Mouse (Mus musculus) thymus, adult 2 months (tissue): ENCODE results near the gene Rmnd1. TPM values are rescaled to one million over a fixed set of nuclear protein-coding genes. Genes with fewer than 3 reads are reported as not detected.

Experiments
- DNase-seq: peaks from one replicate; pipeline ENCODE4 v3.0.0; 2021
- H3K27ac ChIP-seq: fragments of 200-500 bp; 2 replicates; pipeline ENCODE4 v1.5.1; 2012; ENCODE audit warnings: low read length, control low read depth; ENCODE audit not compliant: control insufficient read depth, insufficient read depth
- H3K27me3 ChIP-seq: fragments of 200-500 bp; 2 replicates; pipeline ENCODE4 v1.6.1; 2012; ENCODE audit warnings: mild to moderate bottlenecking, low read length, moderate library complexity, mixed read lengths; ENCODE audit not compliant: control insufficient read depth, insufficient read depth
- H3K36me3 ChIP-seq: fragments of 200-500 bp; 2 replicates; pipeline ENCODE4 v1.6.1; 2012; ENCODE audit warnings: mild to moderate bottlenecking, low read length, moderate library complexity; ENCODE audit not compliant: control insufficient read depth, insufficient read depth
- H3K4me1 ChIP-seq: fragments of 200-500 bp; replicated peaks from 2 replicates; pipeline ENCODE4 v1.6.1; 2012; ENCODE audit warnings: low read length; ENCODE audit not compliant: control insufficient read depth, insufficient read depth
- H3K4me3 ChIP-seq: fragments of 200-500 bp; 2 replicates; pipeline ENCODE4 v1.5.1; 2012; ENCODE audit warnings: mild to moderate bottlenecking, low read length, control low read depth, moderate library complexity; ENCODE audit not compliant: control insufficient read depth, insufficient read depth
- CTCF ChIP-seq: fragments of 200-500 bp; IDR thresholded peaks from 2 replicates; pipeline ENCODE4 v1.5.1; 2012; ENCODE audit warnings: mild to moderate bottlenecking, control low read depth, low read length, moderate library complexity, borderline replicate concordance; ENCODE audit not compliant: control insufficient read depth, poor library complexity, insufficient read depth; ENCODE audit errors: extremely low read depth
- POLR2A ChIP-seq: fragments of 200-500 bp; IDR thresholded peaks from 2 replicates; pipeline ENCODE4 v1.6.1; 2012; ENCODE audit warnings: mild to moderate bottlenecking, low read length, control low read depth, moderate library complexity; ENCODE audit not compliant: control insufficient read depth, poor library complexity, insufficient read depth; ENCODE audit errors: extremely low read depth
- WGBS: fragments of 180-500 bp; shearing (Covaris S2); methylation state at CpG from one replicate; pipeline ENCODE4 v1.1.7; 2018; 5-methylcytosine and 5-hydroxymethylcytosine counted together
- polyA plus RNA-seq: library from polyadenylated mRNA; depleted of rRNA; stranded (reverse); fragments of >200 nt; gene quantifications from 2 replicates; pipeline ENCODE4 v1.2.3, GENCODE M21; 2012

Rmnd1 gene
- polyA plus RNA-seq, 1 experiment: 43.6 TPM

DNA sequence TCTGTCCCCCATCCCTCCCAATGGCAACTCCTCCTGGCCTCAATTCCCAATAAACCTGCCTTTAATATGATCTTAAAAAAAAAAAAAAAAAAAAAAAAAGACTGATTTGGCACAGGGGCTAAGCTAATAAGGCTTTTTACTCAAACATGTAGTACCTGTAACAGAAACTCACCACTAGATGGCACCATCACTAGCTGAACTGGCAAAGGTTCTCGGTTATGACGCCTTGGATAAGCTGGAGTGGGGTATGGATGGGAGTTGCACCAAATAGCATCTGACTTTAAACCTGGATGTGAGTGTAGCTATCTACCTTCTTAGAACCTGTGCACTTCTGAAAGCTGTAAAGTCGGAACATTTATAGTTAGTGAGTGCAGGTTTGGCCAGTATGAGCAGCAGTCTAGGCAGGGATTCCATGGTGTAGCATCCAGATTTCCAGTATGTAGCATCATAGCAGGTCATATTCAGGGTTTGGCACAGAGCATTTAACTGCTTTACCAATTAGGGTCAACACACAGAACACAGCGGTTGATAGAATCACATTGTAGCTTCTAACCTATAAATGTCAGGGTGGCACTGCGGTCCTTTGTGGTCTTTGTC lies 27.2 kb downstream of the Rmnd1 start:
- Histone ChIP-seq H3K4me3 (no peak overlapping the region), H3K36me3 (peaks cover 28% of the 10 kb centered on the region), H3K27me3 (no peaks in the 10 kb centered on the region), H3K27ac (no peak overlapping the region), H3K4me1 (no peaks in the 10 kb centered on the region)
- TF ChIP-seq CTCF: no peak
- peak; percentile 39 for DNase-seq
- WGBS: 68% methylated on average over 5 of the region's 5 CpGs

DNA sequence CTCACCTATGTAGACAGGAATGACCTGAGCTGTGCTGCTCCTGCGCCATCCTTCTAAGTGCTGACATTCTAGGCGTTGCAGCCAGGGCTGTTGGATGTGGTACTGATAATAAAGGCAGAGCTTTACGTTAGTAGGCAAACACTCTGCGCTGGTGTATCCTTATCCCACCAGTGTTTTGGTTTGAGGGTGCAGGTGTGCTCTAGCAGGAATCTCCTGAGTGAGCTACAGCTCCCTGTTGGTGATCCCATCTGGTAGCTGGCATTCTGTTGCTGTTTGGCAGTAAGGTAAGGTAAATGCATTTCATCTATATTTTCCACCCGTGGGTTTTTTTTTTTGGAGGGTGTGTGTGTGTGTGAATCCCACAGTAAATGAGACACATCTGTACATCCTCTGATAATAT lies 34.1 kb downstream of the Rmnd1 start:
- no peak for TF ChIP-seq POLR2A
- TF ChIP-seq CTCF: no peak
- Histone ChIP-seq H3K27me3 (no peaks in the 10 kb centered on the region), H3K4me1 (no peaks in the 10 kb centered on the region), H3K27ac (no peak overlapping the region), H3K36me3 (peaks cover 28% of the 10 kb centered on the region), H3K4me3 (no peak overlapping the region)
- 94% methylated on average over 5 of the region's 5 CpGs for WGBS
- DNase-seq: no peak

DNA sequence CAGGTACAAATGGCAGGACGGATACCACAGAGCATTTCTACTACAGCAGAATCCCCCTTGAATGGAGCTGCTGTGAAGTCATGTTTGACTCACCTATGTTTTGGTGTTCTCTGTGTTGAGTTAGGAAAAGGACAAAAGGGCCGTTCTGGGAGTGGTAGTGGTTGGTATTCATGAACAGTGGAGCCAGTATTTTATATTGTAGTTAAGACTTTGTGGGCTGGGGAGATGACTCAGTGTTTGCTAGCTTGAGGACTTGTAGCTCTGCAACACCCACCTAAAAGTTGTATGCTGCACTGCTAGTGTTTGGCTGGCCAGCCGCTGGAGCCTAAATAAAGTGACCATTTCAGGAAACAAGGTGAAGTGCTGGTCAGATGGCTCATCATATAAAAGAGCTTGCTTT lies 36.9 kb downstream of the Rmnd1 start:
- no peaks in the 10 kb centered on the region for H3K27me3 ChIP-seq
- peaks cover 12% of the 10 kb centered on the region for H3K4me1 ChIP-seq
- no peak for DNase-seq
- no peak overlapping the region for H3K27ac ChIP-seq
- 97% methylated on average over 3 of the region's 3 CpGs for whole genome bisulfite sequencing
- TF ChIP-seq CTCF: no peak
- TF ChIP-seq POLR2A: no peak
- H3K36me3 ChIP-seq: peaks cover 20% of the 10 kb centered on the region
- H3K4me3 ChIP-seq: no peak overlapping the region

DNA sequence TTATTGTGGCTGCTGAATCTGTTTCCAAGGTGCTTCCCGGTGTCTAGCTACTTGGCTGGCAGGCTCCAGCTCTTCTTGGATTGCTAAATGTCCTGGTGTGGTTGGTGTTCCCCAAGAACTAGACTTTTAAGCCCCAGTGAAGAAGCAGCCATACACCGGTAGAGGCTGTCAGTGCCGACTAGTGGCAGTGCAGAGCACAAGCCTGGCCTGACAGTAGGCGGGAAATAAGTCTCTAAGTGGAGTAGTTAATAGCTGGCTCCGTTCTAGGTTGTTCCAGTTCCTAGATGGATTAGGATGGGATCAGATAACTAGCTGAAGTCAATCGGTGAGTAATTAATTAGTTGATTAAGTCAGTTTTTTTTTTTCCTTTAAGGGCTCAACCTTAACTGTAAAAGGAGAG lies 40.3 kb downstream of the Rmnd1 start:
- H3K4me3 ChIP-seq: no peak overlapping the region

DNA sequence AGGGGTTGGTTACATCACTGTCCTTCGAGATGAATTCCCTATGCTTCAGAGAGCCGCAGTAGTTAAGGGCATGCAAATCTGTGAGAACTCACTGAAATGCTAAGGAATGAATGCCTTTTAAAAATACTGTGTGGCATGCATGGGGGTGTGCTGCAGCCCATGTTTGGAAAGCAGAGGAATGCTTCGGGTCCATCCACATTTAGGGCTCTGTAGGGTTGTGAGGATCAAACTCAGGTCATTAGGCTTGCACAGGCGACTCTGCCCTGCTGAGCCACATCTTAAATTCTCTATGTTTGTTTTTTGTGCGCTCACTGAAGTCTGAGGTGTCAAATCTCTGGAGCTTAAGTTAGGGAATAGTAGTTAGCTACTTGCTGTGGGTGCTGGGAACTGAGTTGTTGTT lies 41.1 kb downstream of the Rmnd1 start:
- DNase-seq: no peak
- Histone ChIP-seq H3K36me3 (peaks cover 10% of the 10 kb centered on the region; the same call in 1 of the 2 replicates), H3K4me1 (peaks cover 24% of the 10 kb centered on the region), H3K27ac (no peak overlapping the region), H3K4me3 (no peak overlapping the region), H3K27me3 (no peaks in the 10 kb centered on the region)
- 86% methylated on average over 5 of the region's 5 CpGs for WGBS
- no peak for TF ChIP-seq POLR2A
- no peak for TF ChIP-seq CTCF

More for the DNA sequence above, 40.3 kb downstream of the Rmnd1 start:
- TF ChIP-seq CTCF (peak; percentile 66; the same call in 1 of the 2 replicates), POLR2A (no peak)
- Histone ChIP-seq H3K27ac (no peak overlapping the region), H3K4me1 (peaks cover 24% of the 10 kb centered on the region), H3K36me3 (peaks cover 13% of the 10 kb centered on the region), H3K27me3 (no peaks in the 10 kb centered on the region)
- WGBS: 37% methylated on average over 6 of the region's 6 CpGs
- peak; percentile 52 for DNase-seq

DNA sequence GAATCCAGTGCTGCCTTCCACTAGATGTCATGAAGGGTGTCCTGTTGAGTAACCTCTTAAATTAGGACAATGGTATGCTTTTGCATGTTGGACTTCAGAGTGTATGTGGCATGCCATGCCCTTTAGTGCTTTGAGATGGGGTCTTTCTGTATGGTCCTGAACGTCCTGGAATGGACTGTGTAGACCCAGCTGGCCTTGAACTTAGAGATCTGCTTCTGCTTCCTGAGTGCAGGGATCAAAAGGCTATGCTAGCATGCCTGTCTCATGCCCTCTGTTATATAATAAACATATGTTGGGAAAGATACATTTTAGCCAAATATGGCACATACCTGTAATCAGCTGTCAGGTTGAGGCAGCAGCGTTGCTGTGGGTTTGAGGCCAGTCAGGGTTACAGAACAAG lies 41.6 kb downstream of the Rmnd1 start:
- no peak overlapping the region for H3K4me3 ChIP-seq
- no peak overlapping the region for H3K27ac ChIP-seq
- peaks cover 24% of the 10 kb centered on the region for H3K4me1 ChIP-seq
- no peak for TF ChIP-seq POLR2A
- TF ChIP-seq CTCF: no peak
- 73% methylated on average over 2 of the region's 2 CpGs for WGBS
- H3K36me3 ChIP-seq: peaks cover 7% of the 10 kb centered on the region; the same call in 1 of the 2 replicates
- no peaks in the 10 kb centered on the region for H3K27me3 ChIP-seq
- no peak for DNase-seq
